Mouse (Mus musculus): ENCODE results near the gene Psma6. TPM values are rescaled to one million over a fixed set of nuclear protein-coding genes. Genes with fewer than 3 reads are reported as not detected.

Psma6 gene
- polyA plus RNA-seq, 1 experiment from 2014 or later, result 389 TPM

DNA sequence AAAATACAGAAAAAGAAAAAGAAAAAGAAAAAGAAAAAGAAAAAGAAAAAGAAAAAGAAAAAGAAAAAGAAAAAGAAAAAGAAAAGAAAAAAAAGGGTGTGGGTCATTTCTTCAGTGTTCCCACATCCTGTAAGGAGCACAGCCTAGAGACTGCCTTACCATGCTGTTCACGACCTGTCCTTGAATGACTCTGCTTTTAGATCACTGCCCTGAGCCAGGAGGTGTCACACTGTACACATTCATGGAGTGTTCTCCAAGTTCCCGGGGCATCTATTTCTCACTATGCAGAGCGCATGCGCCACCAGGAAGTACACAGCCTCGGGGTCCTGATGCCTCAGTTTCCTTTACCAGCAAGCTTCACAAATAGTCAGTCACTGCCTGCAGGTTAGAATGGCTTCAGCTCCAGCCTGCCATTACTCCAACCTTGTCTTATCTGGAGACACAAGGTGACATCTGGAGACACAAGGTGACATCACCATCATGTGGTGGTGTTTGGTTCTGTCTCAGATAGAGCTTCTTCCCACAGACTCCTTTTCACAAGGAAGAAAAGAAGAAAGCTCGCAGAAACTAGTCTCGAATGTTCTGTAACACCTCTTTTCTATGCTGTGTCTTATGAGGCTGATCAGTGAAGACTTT, 48.4 kb downstream of the Psma6 start:
- H3K36me3 ChIP-seq (ENCODE audit: control insufficient read depth, insufficient read depth, low read length), result no peaks in the 10 kb centered on the region
- peaks cover 12% of the 10 kb centered on the region for H3K4me1 ChIP-seq (replicated peaks; ENCODE audit: control insufficient read depth, insufficient read depth, low read length)
- ATAC-seq (ENCODE audit: low read depth), result no peak
- no peak overlapping the region for H3K27ac ChIP-seq (ENCODE audit: low read length)
- H3K9me3 ChIP-seq (ENCODE audit: control insufficient read depth, low read length), result 0 out of 2 replicates have a peak, but pooled peaks cover 2% of the 10 kb centered on the region
- no peaks in the 10 kb centered on the region for H3K27me3 ChIP-seq (ENCODE audit: control insufficient read depth, insufficient read depth, low read depth, low read length)
- H3K4me2 ChIP-seq (ENCODE audit: low read depth, low read length), result no peak overlapping the region
- H3K4me3 ChIP-seq (ENCODE audit: low read length), result no peak overlapping the region
- 82% methylated on average over 7 of the region's 7 CpGs for WGBS
- H3K9ac ChIP-seq (ENCODE audit: low read length), result no peak overlapping the region

- H3K4me3 ChIP-seq (ENCODE audit: low read length), result no peak overlapping the region
- peaks cover 14% of the 10 kb centered on the region for H3K4me1 ChIP-seq (replicated peaks; ENCODE audit: control insufficient read depth, insufficient read depth, low read length)
- ATAC-seq (ENCODE audit: low read depth), result no peak
- H3K9me3 ChIP-seq (ENCODE audit: control insufficient read depth, low read length), result 0 out of 2 replicates have a peak, but pooled peaks cover 2% of the 10 kb centered on the region
- H3K27ac ChIP-seq (ENCODE audit: low read length), result no peak overlapping the region
- 89% methylated on average over 8 of the region's 8 CpGs for WGBS
- H3K4me2 ChIP-seq (ENCODE audit: low read depth, low read length), result no peak overlapping the region
- no peaks in the 10 kb centered on the region for H3K36me3 ChIP-seq (ENCODE audit: control insufficient read depth, insufficient read depth, low read length)
- no peak overlapping the region for H3K9ac ChIP-seq (ENCODE audit: low read length)
- no peaks in the 10 kb centered on the region for H3K27me3 ChIP-seq (ENCODE audit: control insufficient read depth, insufficient read depth, low read depth, low read length)
Observed at GRCm38 (mm10) chr12:55432920-55433284, 48.9 kb downstream of the Psma6 start.

- Histone ChIP-seq H3K9me3 (ENCODE audit: control insufficient read depth, low read length) (0 out of 2 replicates have a peak, but pooled peaks cover 2% of the 10 kb centered on the region), H3K4me3 (ENCODE audit: low read length) (no peak overlapping the region), H3K9ac (ENCODE audit: low read length) (peak overlapping the region; percentile 27; the same call in 1 of the 2 replicates), H3K36me3 (ENCODE audit: control insufficient read depth, insufficient read depth, low read length) (no peaks in the 10 kb centered on the region), H3K4me1 (replicated peaks; ENCODE audit: control insufficient read depth, insufficient read depth, low read length) (peaks cover 22% of the 10 kb centered on the region), H3K4me2 (ENCODE audit: low read depth, low read length) (peak overlapping the region; percentile 12), H3K27me3 (ENCODE audit: control insufficient read depth, insufficient read depth, low read depth, low read length) (no peaks in the 10 kb centered on the region), H3K27ac (ENCODE audit: low read length) (0 out of 2 replicates have a peak overlapping the region, but pooled peaks have one; percentile 18)
- WGBS, result 30% methylated on average over 8 of the region's 8 CpGs
- ATAC-seq (ENCODE audit: low read depth), result peak; percentile 50; the same call in 1 of the 2 replicates
Observed at GRCm38 (mm10) chr12:55433802-55434435, 49.9 kb downstream of the Psma6 start.

- 0 out of 2 replicates have a peak, but pooled peaks cover 2% of the 10 kb centered on the region for H3K9me3 ChIP-seq (ENCODE audit: control insufficient read depth, low read length)
- H3K4me1 ChIP-seq (replicated peaks; ENCODE audit: control insufficient read depth, insufficient read depth, low read length), result peaks cover 23% of the 10 kb centered on the region
- H3K4me2 ChIP-seq (ENCODE audit: low read depth, low read length), result no peak overlapping the region
- no peak overlapping the region for H3K27ac ChIP-seq (ENCODE audit: low read length)
- H3K9ac ChIP-seq (ENCODE audit: low read length), result no peak overlapping the region
- H3K36me3 ChIP-seq (ENCODE audit: control insufficient read depth, insufficient read depth, low read length), result no peaks in the 10 kb centered on the region
- no peak overlapping the region for H3K4me3 ChIP-seq (ENCODE audit: low read length)
- no peak for ATAC-seq (ENCODE audit: low read depth)
- no peaks in the 10 kb centered on the region for H3K27me3 ChIP-seq (ENCODE audit: control insufficient read depth, insufficient read depth, low read depth, low read length)
- WGBS, result 67% methylated on average over 1 of the region's 1 CpGs
Observed at GRCm38 (mm10) chr12:55435080-55435479, 51.1 kb downstream of the Psma6 start.

DNA sequence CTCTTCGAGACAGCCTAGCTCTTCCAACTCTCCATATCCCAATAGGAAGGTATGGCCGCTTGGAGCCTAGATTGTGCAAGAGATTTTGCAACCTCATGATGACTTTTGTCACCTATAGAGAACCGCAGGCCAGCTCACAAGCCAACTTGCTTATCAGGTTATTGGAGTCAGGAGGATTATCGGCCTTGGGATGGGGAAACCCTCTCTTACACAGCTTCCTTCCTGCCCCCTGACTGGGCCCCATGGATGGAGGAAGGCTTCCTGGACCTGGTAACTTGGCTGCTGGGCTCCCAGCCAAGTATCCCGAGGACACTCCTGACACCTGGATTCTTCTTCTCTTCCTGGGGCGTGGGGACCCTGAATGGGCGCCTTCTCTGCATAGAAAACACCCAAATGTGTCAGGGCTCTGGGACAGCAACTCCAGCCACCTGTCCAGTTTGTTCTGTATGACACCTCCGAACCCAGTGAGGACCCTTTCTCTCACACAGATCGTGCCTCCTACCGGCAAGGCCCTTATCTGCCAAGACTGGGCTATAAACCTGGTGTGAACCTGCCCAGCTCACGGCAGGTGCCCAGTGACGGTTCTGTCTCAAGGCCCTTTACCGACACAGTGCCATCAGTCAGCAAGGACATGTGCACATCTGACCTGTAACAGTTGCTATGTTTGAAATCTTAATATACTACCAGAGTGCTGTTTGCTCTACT, 53.3 kb downstream of the Psma6 start:
- H3K4me2 ChIP-seq (ENCODE audit: low read depth, low read length), result no peak overlapping the region
- WGBS, result 48% methylated on average over 13 of the region's 13 CpGs
- H3K36me3 ChIP-seq (ENCODE audit: control insufficient read depth, insufficient read depth, low read length), result no peaks in the 10 kb centered on the region
- no peak overlapping the region for H3K27ac ChIP-seq (ENCODE audit: low read length)
- no peak overlapping the region for H3K4me3 ChIP-seq (ENCODE audit: low read length)
- no peak overlapping the region for H3K9ac ChIP-seq (ENCODE audit: low read length)
- H3K27me3 ChIP-seq (ENCODE audit: control insufficient read depth, insufficient read depth, low read depth, low read length), result no peaks in the 10 kb centered on the region
- 0 out of 2 replicates have a peak, but pooled peaks cover 2% of the 10 kb centered on the region for H3K9me3 ChIP-seq (ENCODE audit: control insufficient read depth, low read length)
- ATAC-seq (ENCODE audit: low read depth), result 0 out of 2 replicates have a peak, but pooled peaks have one; percentile 32
- peaks cover 23% of the 10 kb centered on the region for H3K4me1 ChIP-seq (replicated peaks; ENCODE audit: control insufficient read depth, insufficient read depth, low read length)

GRCm38 (mm10) chr12:55438058-55438457, 54.0 kb downstream of the Psma6 start:
- Histone ChIP-seq H3K27me3 (ENCODE audit: control insufficient read depth, insufficient read depth, low read depth, low read length) (no peaks in the 10 kb centered on the region), H3K4me2 (ENCODE audit: low read depth, low read length) (peak overlapping the region; percentile 26), H3K36me3 (ENCODE audit: control insufficient read depth, insufficient read depth, low read length) (no peaks in the 10 kb centered on the region), H3K4me1 (replicated peaks; ENCODE audit: control insufficient read depth, insufficient read depth, low read length) (peaks cover 28% of the 10 kb centered on the region), H3K27ac (ENCODE audit: low read length) (peak overlapping the region; percentile 32; the same call in 1 of the 2 replicates), H3K4me3 (ENCODE audit: low read length) (no peak overlapping the region), H3K9me3 (ENCODE audit: control insufficient read depth, low read length) (0 out of 2 replicates have a peak, but pooled peaks cover under 1% of the 10 kb centered on the region), H3K9ac (ENCODE audit: low read length) (no peak overlapping the region; the same call in 1 of the 2 replicates)
- no peak for ATAC-seq (ENCODE audit: low read depth)
- WGBS, result 75% methylated on average over 10 of the region's 10 CpGs

- Histone ChIP-seq H3K27ac (ENCODE audit: low read length) (peak overlapping the region; percentile 32; the same call in 1 of the 2 replicates), H3K9me3 (ENCODE audit: control insufficient read depth, low read length) (no peaks in the 10 kb centered on the region), H3K4me2 (ENCODE audit: low read depth, low read length) (peak overlapping the region; percentile 26), H3K9ac (ENCODE audit: low read length) (peak overlapping the region; percentile 57), H3K27me3 (ENCODE audit: control insufficient read depth, insufficient read depth, low read depth, low read length) (no peaks in the 10 kb centered on the region), H3K4me3 (ENCODE audit: low read length) (no peak overlapping the region), H3K4me1 (replicated peaks; ENCODE audit: control insufficient read depth, insufficient read depth, low read length) (peaks cover 33% of the 10 kb centered on the region), H3K36me3 (ENCODE audit: control insufficient read depth, insufficient read depth, low read length) (no peaks in the 10 kb centered on the region)
- WGBS, result 13% methylated on average over 11 of the region's 11 CpGs
- ATAC-seq (ENCODE audit: low read depth), result no peak
Observed at GRCm38 (mm10) chr12:55438611-55439137, 54.7 kb downstream of the Psma6 start.

DNA sequence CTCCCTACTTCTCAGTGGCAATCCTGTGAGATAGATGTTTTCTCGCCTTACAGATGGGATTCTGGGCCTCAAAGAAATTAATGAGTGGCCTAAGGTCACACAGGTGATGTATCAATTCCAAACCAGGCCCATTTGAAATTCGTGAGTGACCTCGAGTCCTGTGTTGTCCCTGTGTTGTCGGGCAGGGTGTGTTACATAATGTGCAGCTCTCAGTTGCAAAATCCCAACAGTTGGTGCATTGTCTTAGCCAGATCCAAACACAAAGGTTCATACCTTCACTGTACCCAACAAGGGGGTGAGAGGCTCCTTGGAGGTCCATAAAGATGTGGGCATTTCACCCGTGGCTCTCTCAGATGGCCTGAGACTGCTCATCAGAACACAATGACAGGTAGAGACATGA, 56.4 kb downstream of the Psma6 start:
- peaks cover 36% of the 10 kb centered on the region for H3K4me1 ChIP-seq (replicated peaks; ENCODE audit: control insufficient read depth, insufficient read depth, low read length)
- 80% methylated on average over 5 of the region's 5 CpGs for WGBS
- ATAC-seq (ENCODE audit: low read depth), result no peak

GRCm38 (mm10) chr12:55442245-55442644, 58.2 kb downstream of the Psma6 start:
- ATAC-seq (ENCODE audit: low read depth), result no peak
- Histone ChIP-seq H3K27me3 (ENCODE audit: control insufficient read depth, insufficient read depth, low read depth, low read length) (no peaks in the 10 kb centered on the region), H3K4me2 (ENCODE audit: low read depth, low read length) (no peak overlapping the region), H3K27ac (ENCODE audit: low read length) (no peak overlapping the region), H3K9ac (ENCODE audit: low read length) (no peak overlapping the region), H3K36me3 (ENCODE audit: control insufficient read depth, insufficient read depth, low read length) (no peaks in the 10 kb centered on the region), H3K9me3 (ENCODE audit: control insufficient read depth, low read length) (no peaks in the 10 kb centered on the region), H3K4me3 (ENCODE audit: low read length) (no peak overlapping the region), H3K4me1 (replicated peaks; ENCODE audit: control insufficient read depth, insufficient read depth, low read length) (peaks cover 47% of the 10 kb centered on the region)
- 91% methylated on average over 1 of the region's 1 CpGs for WGBS

More for the DNA sequence above, 56.4 kb downstream of the Psma6 start:
- no peaks in the 10 kb centered on the region for H3K9me3 ChIP-seq (ENCODE audit: control insufficient read depth, low read length)
- no peak overlapping the region for H3K4me2 ChIP-seq (ENCODE audit: low read depth, low read length)
- H3K36me3 ChIP-seq (ENCODE audit: control insufficient read depth, insufficient read depth, low read length), result no peaks in the 10 kb centered on the region
- no peak overlapping the region for H3K27ac ChIP-seq (ENCODE audit: low read length)
- H3K27me3 ChIP-seq (ENCODE audit: control insufficient read depth, insufficient read depth, low read depth, low read length), result no peaks in the 10 kb centered on the region
- no peak overlapping the region for H3K4me3 ChIP-seq (ENCODE audit: low read length)
- H3K9ac ChIP-seq (ENCODE audit: low read length), result no peak overlapping the region

Data from lung, embryonic 16.5 days (tissue).